Mouse (Mus musculus) limb, embryonic 15.5 days (tissue): ENCODE measurements around the gene Zfp791. TPM values are rescaled to one million over a fixed set of nuclear protein-coding genes. Genes with fewer than 3 reads are reported as not detected.
"Not testable (repeated sequence)": the region's sequence is repeated elsewhere in the genome, so short reads cannot be mapped to it uniquely, and the experiment has no call there.

Source experiments
- ATAC-seq: fragments of 200-750 bp; cut with Nextera tagmentation; 2 replicates; pipeline ENCODE4 v1.8.0; 2017; ENCODE audit warnings: low read depth, moderate TSS enrichment; ENCODE audit not compliant: insufficient number of reproducible peaks, low FRiP score, low TSS enrichment
- H3K27ac ChIP-seq: fragments of 300-500 bp; sonication (generic); 2 replicates; pipeline ENCODE4 v1.5.1; 2015; ENCODE audit warnings: moderate library complexity, mild to moderate bottlenecking, inconsistent platforms
- H3K27me3 ChIP-seq: fragments of 300-500 bp; sonication (generic); 2 replicates; pipeline ENCODE4 v1.6.1; 2015; ENCODE audit warnings: inconsistent platforms
- H3K36me3 ChIP-seq: fragments of 300-500 bp; sonication (generic); 2 replicates; pipeline ENCODE4 v1.6.1; 2015; ENCODE audit warnings: inconsistent platforms
- H3K4me1 ChIP-seq: fragments of 300-500 bp; sonication (generic); 2 replicates; pipeline ENCODE4 v1.6.1; 2015; ENCODE audit warnings: inconsistent platforms
- H3K4me2 ChIP-seq: fragments of 300-500 bp; sonication (generic); 2 replicates; pipeline ENCODE4 v1.6.1; 2015; ENCODE audit warnings: mild to moderate bottlenecking, inconsistent platforms
- H3K4me3 ChIP-seq: fragments of 300-500 bp; sonication (generic); 2 replicates; pipeline ENCODE4 v1.5.1; 2015; ENCODE audit warnings: mild to moderate bottlenecking, inconsistent platforms
- H3K9ac ChIP-seq: fragments of 300-500 bp; sonication (generic); 2 replicates; pipeline ENCODE4 v1.6.1; 2015; ENCODE audit warnings: inconsistent platforms
- H3K9me3 ChIP-seq: fragments of 300-500 bp; sonication (generic); 2 replicates; pipeline ENCODE4 v1.6.1; 2016; ENCODE audit warnings: inconsistent platforms
- WGBS: fragments of 180-500 bp; shearing (Covaris S2); methylation state at CpG from one replicate; pipeline ENCODE4 v1.1.7; 2015; 5-methylcytosine and 5-hydroxymethylcytosine counted together
- polyA plus RNA-seq: library from polyadenylated mRNA; unstranded; fragments of >200 nt; fragmentation: Nextera tagmentation; extraction: Ambion mirVana; gene quantifications from 2 replicates; pipeline ENCODE4 v1.2.1, GENCODE M21; 2015

Gene Zfp791
- 2.2 and 2.5 TPM in 2 replicates for polyA plus RNA-seq

DNA sequence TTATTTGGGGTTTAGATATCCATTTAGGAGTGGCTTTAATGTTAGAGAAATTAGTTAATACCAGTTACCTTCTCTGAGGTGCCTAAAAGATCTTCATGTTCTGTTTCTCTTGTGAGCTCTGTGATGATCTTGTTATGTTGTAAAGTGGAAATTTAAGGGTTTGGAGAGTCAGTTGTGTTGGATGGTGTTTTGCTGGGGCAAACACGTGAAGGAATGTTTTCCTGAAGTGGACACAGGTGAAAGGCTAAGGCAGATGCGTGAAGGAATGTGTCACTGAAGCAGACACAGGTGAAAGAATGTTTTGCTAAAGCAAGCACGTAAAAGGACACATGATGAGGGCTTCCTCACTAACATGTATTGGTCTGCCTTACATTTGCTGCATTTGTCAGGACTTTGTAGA is at the start of gene Zfp791:
TSS of gene Zfp791 (minus strand) at position 101 of the 400 bp plus-strand sequence.
- H3K36me3 ChIP-seq = no peaks in the 10 kb centered on the region
- H3K27me3 ChIP-seq = no peaks in the 10 kb centered on the region
- H3K9me3 ChIP-seq = no peaks in the 10 kb centered on the region
- no peak within 1 kb of the TSS for H3K4me3 ChIP-seq
- H3K4me2 ChIP-seq = no peak within 1 kb of the TSS
- ATAC-seq = no peak
- no peak within 1 kb of the TSS for H3K9ac ChIP-seq
- WGBS = 79% methylated on average over 3 of the region's 3 CpGs
- H3K4me1 ChIP-seq = no peaks in the 10 kb centered on the region
- H3K27ac ChIP-seq = no peak within 1 kb of the TSS

DNA sequence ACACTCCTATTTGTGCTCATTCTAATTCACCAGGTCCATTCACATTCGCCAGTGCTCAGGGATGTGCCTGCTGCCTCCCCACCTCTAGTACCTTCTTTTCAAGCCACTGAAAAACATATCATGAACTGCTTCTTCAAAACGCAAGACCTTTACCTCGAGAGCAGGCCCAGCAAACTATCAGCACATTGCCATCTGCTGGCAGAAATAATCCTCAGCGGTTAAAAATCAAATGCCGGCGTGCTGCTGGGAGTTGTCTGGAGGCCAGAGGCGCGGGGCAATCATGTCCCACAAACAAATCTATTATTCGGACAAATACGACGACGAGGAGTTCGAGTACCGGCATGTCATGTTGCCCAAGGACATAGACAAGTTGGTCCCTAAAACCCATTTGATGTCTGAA is 48.4 kb upstream of the Zfp791 start:
- ATAC-seq = no peak
- Histone ChIP-seq H3K9me3 (no peaks in the 10 kb centered on the region), H3K9ac (no peak overlapping the region), H3K27me3 (no peaks in the 10 kb centered on the region), H3K4me1 (no peaks in the 10 kb centered on the region), H3K4me3 (no peak overlapping the region), H3K27ac (no peak overlapping the region), H3K36me3 (no peaks in the 10 kb centered on the region), H3K4me2 (no peak overlapping the region)
- WGBS = 24% methylated on average over 14 of the region's 14 CpGs

DNA sequence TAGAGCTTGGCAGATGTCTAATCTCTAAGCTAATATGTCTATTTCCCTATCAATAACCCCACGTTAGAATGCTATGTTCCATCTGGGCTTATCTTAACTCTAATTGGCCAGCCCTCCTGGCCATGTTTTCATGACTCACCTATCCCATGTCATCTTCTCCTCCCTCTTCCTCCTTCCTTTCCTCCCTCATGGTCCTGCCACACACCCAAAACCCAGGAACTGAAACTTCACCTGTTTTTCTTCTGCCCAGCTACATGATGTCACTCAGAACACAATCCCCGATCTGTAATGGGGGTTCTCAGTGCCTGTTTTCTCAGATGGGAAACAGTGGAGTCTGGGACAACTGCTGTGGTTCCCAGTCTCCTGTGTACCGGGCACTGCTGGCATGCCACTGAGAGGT is 28.7 kb upstream of the Zfp791 start, which contains the start of gene Cks1brt:
TSS of gene Cks1brt (plus strand) at position 301 of the 400 bp plus-strand sequence.
- whole genome bisulfite sequencing = 83% methylated on average over 3 of the region's 3 CpGs
- no peak within 1 kb of the TSS for H3K9ac ChIP-seq

DNA sequence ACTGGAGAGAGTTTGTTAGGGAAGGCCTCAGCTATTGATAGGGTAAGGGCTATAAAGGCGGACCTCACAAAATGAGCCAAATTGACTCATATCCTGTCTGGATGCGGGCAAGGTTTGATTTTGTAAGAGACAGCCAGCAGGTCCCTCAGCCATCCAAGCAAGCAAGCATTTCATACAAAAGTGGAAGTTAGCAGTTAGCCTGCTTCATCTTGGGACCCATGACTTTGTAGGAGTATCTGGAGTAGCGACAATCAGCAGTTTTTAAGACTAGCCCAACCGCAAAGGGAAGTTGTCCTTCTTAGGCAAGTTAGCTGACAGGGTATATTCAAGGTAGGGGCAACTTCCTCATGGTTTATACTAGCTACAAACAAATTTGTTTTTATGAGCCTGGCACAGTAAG is 19.6 kb upstream of the Zfp791 start:
- WGBS = 94% methylated on average over 4 of the region's 4 CpGs
- Histone ChIP-seq H3K9ac (no peak overlapping the region), H3K4me1 (no peaks in the 10 kb centered on the region), H3K36me3 (no peaks in the 10 kb centered on the region), H3K27me3 (no peaks in the 10 kb centered on the region), H3K27ac (no peak overlapping the region), H3K4me3 (no peak overlapping the region), H3K4me2 (no peak overlapping the region), H3K9me3 (no peaks in the 10 kb centered on the region)
- no peak for ATAC-seq

More for the DNA sequence above, 28.7 kb upstream of the Zfp791 start, which contains the start of gene Cks1brt:
- no peaks in the 10 kb centered on the region for H3K36me3 ChIP-seq
- peaks cover 11% of the 10 kb centered on the region; the same call in 1 of the 2 replicates for H3K9me3 ChIP-seq
- H3K4me2 ChIP-seq = no peak within 1 kb of the TSS
- no peaks in the 10 kb centered on the region for H3K27me3 ChIP-seq
- ATAC-seq = no peak
- H3K4me3 ChIP-seq = no peak within 1 kb of the TSS
- H3K4me1 ChIP-seq = no peaks in the 10 kb centered on the region
- no peak within 1 kb of the TSS for H3K27ac ChIP-seq

DNA sequence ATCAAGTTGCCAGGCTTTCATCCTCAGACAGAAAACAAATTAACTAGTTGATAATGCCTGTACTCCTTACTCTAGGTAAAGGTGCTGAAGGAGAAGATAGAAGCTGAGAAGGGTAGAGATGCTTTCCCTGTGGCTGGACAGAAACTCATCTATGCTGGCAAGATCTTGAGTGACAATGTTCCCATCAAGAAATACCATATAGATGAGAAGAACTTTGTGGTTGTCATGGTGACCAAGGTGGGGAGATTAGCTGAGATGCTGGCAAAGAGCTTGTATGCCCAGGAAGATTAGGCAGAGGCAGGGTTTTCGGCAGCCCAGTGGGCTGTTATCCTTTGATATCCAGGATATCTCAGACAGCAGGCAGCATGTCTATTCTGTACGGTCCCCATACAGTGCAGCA is 12.8 kb upstream of the Zfp791 start:
- H3K4me1 ChIP-seq, H3K9me3 ChIP-seq, H3K9ac ChIP-seq, H3K27ac ChIP-seq, H3K27me3 ChIP-seq, ATAC-seq, H3K4me3 ChIP-seq, H3K4me2 ChIP-seq, H3K36me3 ChIP-seq: not testable (repeated sequence)
- 94% methylated on average over 2 of the region's 2 CpGs for WGBS

DNA sequence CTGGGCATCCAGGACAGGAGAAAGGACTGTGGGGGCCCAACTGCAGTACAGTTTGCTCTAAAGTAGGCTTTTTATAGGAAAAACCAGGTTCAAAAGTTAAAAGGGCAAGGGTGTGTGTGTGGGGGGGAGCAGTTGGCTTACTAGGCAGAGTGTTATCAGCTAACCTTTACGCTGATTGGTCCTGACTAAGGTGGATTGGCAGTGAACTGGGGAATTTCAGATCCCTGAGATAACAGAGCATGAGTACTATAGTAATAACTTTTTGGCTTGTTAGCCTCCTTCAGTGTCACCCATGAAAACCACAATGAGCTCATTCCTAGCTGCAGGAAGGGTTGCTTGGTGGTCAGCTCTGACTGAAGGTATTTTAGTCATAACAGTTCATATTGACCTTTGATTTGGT is 9.4 kb upstream of the Zfp791 start:
- H3K27me3 ChIP-seq = no peaks in the 10 kb centered on the region
- H3K4me3 ChIP-seq = no peak overlapping the region
- 89% methylated on average over 1 of the region's 1 CpGs for WGBS
- H3K4me2 ChIP-seq = no peak overlapping the region
- no peaks in the 10 kb centered on the region for H3K36me3 ChIP-seq
- H3K4me1 ChIP-seq = no peaks in the 10 kb centered on the region
- H3K27ac ChIP-seq = no peak overlapping the region
- no peak overlapping the region for H3K9ac ChIP-seq
- H3K9me3 ChIP-seq = no peaks in the 10 kb centered on the region
- ATAC-seq = no peak

DNA sequence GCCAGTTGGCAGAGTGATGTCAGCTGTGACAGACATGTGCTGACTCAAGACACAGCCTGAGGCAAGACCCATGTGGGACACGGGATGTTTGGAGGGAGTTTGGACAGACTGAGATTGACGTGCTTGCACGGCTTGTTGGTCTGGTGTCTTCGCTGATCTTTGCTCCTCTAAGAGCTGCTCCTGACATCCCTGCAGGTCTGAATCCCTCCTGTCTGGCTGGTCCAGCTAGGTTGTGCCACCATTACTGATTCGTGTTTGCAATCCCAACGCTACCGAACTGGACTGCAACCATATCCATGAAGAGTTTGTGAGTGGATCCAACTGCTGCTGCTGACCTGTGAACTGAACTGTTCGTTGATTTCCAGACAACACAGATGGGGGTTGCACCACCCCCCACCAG is 796 bp upstream of the Zfp791 start:
- no peaks in the 10 kb centered on the region for H3K4me1 ChIP-seq
- H3K27me3 ChIP-seq = no peaks in the 10 kb centered on the region
- ATAC-seq = no peak
- H3K36me3 ChIP-seq = no peaks in the 10 kb centered on the region
- no peak overlapping the region for H3K4me3 ChIP-seq
- H3K4me2 ChIP-seq = no peak overlapping the region
- 86% methylated on average over 8 of the region's 8 CpGs for WGBS
- H3K9me3 ChIP-seq = no peaks in the 10 kb centered on the region
- H3K27ac ChIP-seq = no peak overlapping the region
- no peak overlapping the region for H3K9ac ChIP-seq

DNA sequence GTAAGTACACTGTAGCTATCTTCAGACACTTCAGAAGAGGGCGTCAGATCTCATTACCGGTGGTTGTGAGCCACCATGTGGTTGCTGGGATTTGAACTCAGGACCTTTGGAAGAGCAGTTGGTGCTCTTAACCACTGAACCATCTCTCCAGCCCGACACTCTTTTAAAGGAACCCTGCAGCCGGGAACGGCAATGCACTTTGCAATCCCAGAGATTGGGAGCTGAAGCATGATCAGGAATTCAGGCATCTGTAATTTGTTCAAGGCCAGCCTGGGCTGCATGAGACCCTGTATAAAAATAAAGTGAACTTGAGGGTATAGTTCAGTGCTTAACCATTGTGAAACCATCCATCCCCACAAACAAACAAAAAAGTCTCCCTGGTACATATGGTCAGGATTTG is 2.6 kb downstream of the Zfp791 start:
- 74% methylated on average over 5 of the region's 5 CpGs for WGBS
- not testable (repeated sequence) for H3K4me2 ChIP-seq, H3K4me3 ChIP-seq, H3K36me3 ChIP-seq, H3K27ac ChIP-seq, H3K4me1 ChIP-seq, H3K27me3 ChIP-seq, H3K9me3 ChIP-seq, ATAC-seq, H3K9ac ChIP-seq

DNA sequence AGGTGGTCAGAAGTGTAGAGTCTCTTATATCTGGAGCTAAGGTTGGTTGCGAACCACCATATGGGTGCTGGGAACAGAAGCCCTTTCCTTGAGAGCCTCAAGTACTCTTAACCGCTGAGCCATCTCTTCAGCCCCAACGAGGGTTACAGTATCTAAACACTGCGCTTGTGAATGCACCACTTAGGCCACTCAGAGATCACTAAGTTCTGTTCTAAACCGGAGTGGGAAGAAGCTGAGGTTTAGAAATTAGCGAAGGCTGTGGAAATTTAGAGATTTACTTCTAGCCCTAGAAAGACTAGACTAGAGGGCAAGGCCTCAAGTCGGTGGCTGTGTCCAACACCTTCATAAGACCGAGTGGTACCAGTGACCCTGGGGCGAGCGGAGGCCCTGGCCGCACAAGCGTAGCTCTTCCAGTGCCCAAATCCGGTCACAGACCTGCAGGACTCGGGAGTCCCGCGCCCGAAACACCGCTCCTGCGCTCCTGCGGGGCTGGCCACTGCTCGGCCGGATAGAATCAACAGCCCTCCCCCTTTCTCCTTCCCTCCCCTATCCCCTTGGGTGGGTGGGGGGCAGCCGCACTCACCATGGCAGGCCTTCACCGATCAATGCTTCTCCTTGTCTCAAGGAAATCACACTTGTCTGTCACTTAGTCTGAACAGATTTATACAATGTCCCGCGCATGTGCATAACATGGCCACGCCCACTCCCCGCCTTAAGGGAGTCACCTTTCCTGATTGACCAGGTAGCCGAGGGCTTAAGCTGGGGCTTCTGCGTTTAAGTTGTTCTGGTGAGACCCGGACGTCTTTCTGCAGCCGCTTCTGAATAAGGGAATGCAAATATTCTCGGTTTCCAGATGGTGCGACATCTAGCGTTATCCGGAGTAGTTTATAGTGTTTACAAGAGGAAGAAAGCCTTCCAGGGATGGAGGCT is 3.6 kb downstream of the Zfp791 start:
- Histone ChIP-seq H3K27ac (peak overlapping the region; percentile 67), H3K4me2 (peak overlapping the region; percentile 80), H3K9me3 (no peaks in the 10 kb centered on the region), H3K4me1 (no peaks in the 10 kb centered on the region), H3K36me3 (no peaks in the 10 kb centered on the region), H3K27me3 (no peaks in the 10 kb centered on the region), H3K9ac (peak overlapping the region; percentile 51), H3K4me3 (peak overlapping the region; percentile 58)
- WGBS = 6% methylated on average over 37 of the region's 37 CpGs
- peak; percentile 77 for ATAC-seq

DNA sequence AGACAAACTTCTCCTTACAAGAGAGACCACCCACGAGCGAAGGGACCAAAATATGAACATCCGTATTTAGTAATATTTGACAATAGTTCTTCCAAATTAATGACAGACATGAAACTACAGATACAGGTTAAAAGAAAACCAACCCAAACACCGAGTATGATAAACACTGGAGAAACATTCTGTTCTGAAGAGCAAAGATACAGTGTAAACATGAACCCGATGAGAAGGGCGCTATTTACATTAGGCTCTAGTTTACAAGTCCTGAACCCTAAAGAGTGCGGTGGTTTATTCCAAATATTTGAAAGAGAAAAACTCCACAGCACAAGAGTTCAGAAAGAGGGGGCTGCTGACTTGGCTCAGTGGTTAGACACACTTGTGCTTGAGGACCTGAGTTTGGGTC is 5.9 kb downstream of the Zfp791 start:
- 90% methylated on average over 7 of the region's 7 CpGs for WGBS
- Histone ChIP-seq H3K27ac (no peak overlapping the region), H3K27me3 (no peaks in the 10 kb centered on the region), H3K36me3 (no peaks in the 10 kb centered on the region), H3K4me1 (no peaks in the 10 kb centered on the region), H3K4me3 (no peak overlapping the region), H3K9ac (no peak overlapping the region), H3K4me2 (no peak overlapping the region), H3K9me3 (no peaks in the 10 kb centered on the region)
- no peak for ATAC-seq

DNA sequence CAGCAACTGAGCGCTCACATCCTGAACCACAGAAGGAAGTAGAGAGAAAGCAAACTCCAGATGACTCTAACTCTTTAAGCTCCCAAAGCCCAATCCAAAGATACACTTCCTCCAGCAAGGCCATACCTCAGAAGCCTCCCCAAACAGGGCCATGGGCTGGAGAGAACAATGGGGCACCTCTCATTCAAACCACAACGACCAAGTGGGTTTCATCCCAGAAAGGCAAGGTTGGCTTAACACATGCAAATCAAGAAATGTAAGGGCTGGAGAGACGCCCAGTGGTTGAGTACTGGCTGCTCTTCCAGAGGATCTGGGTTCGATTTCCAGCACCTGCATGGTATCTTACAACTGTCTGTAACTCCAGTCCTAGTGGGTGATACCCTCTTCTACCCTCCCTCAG is 7.4 kb downstream of the Zfp791 start:
- H3K36me3 ChIP-seq = peaks cover 14% of the 10 kb centered on the region
- H3K4me1 ChIP-seq = no peaks in the 10 kb centered on the region
- no peaks in the 10 kb centered on the region for H3K9me3 ChIP-seq
- no peak for ATAC-seq
- H3K9ac ChIP-seq = no peak overlapping the region
- H3K27me3 ChIP-seq = no peaks in the 10 kb centered on the region
- 79% methylated on average over 4 of the region's 4 CpGs for WGBS
- no peak overlapping the region for H3K4me2 ChIP-seq
- no peak overlapping the region for H3K27ac ChIP-seq
- no peak overlapping the region for H3K4me3 ChIP-seq

DNA sequence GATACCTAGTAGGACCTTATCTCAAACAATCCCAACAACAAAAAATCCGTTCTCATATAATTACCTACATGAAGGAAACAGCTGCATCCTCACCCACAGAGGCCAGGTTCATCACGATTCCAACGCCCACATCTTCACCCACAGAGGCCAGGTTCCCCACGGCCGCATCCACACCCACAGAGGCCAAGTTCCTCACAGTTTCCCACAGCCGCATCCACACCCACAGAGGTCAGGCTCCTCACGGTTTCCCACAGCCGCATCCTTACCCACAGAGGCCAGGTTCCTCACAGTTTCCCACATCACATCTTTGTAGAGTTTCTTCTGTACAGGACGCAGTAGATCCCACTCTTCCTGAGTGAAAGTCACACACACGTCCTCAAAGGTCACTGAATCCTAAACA is 9.7 kb downstream of the Zfp791 start:
- H3K4me2 ChIP-seq = no peak overlapping the region
- no peak overlapping the region for H3K4me3 ChIP-seq
- 94% methylated on average over 10 of the region's 10 CpGs for WGBS
- no peak for ATAC-seq
- H3K27me3 ChIP-seq = no peaks in the 10 kb centered on the region
- H3K9me3 ChIP-seq = no peaks in the 10 kb centered on the region
- no peaks in the 10 kb centered on the region for H3K4me1 ChIP-seq
- H3K9ac ChIP-seq = no peak overlapping the region
- peaks cover 33% of the 10 kb centered on the region for H3K36me3 ChIP-seq
- H3K27ac ChIP-seq = no peak overlapping the region
